ENCODE assay signal across 9 mouse cellular contexts in genomic region chr4:62889708-62890107, GRCm38 (mm10).
DNase-seq lines count a peak whose midpoint lies in the region; ATAC-seq and TF ChIP-seq lines count a peak whose summit lies in the region.
"Had no signal": no experiment of that assay in that cellular context is flagged by ENCODE, and none has a peak within 500 bp of the region (broad histone marks: within the 10 kb centered on the region; RNA-seq: fewer than 3 reads in every experiment).

No protein-coding gene starts in this region.

- no peak overlapping the region for H3K4me2 ChIP-seq in liver, postnatal 0 days (ENCODE audit: low read depth, low read length)
- H3K4me2 ChIP-seq: limb, embryonic 15.5 days had no signal

- H3K27me3 ChIP-seq in C2C12 (ENCODE audit: control insufficient read depth, insufficient read depth, insufficient read length) = peaks cover 25% of the 10 kb centered on the region
- 0 out of 2 replicates have a peak, but pooled peaks cover 2% of the 10 kb centered on the region for H3K27me3 ChIP-seq in liver, postnatal 0 days (ENCODE audit: insufficient read depth, low read length)

- intact Hi-C loops in heart, postnatal 25 days (cut with DNase I) = loop anchor here (1.0 to 5.0 kb wide), 2 partner anchors 78 to 230 kb away; partner anchors contain the start of gene Zfp618
- intact Hi-C loops in left cerebral cortex, postnatal 14 days (cut with DNase I) = loop anchor here (2.0 kb wide), 1 partner anchor 229 kb away; no protein-coding TSS in a partner anchor

- DNase-seq in heart, adult 11 months = peak; percentile 80
- no peak for DNase-seq in heart, postnatal 25 days (ENCODE audit: low spot score)
- peak; percentile 37 for DNase-seq in liver, postnatal 0 days
- peak; percentile 55 for DNase-seq in retina, postnatal 1 day
- no peak for DNase-seq in left cerebral cortex, postnatal 14 days (ENCODE audit: low spot score in 2 of 2)

- TF ChIP-seq POLR2A in bone marrow, adult 2 months (IDR thresholded peaks at IDR 0.05; ENCODE audit: borderline replicate concordance, control insufficient read depth, low read depth, low read length) = no peak

- H3ac ChIP-seq in C2C12 (ENCODE audit: control insufficient read depth, insufficient read length, low read depth) = no peak overlapping the region

- no peak overlapping the region for H3K4me3 ChIP-seq in C2C12 (ENCODE audit: insufficient read depth, poor library complexity, severe bottlenecking)
- H3K4me3 ChIP-seq in bone marrow, adult 2 months (replicated peaks; ENCODE audit: control insufficient read depth, low read depth, low read length) = no peak overlapping the region
- H3K4me3 ChIP-seq in liver, postnatal 0 days (ENCODE audit: low read depth, low read length) = no peak overlapping the region
- H3K4me3 ChIP-seq: limb, embryonic 15.5 days had no signal

- no peaks in the 10 kb centered on the region for H3K9me3 ChIP-seq in liver, postnatal 0 days (ENCODE audit: low read length)
- H3K9me3 ChIP-seq: limb, embryonic 15.5 days had no signal

- no peaks in the 10 kb centered on the region for H3K36me3 ChIP-seq in C2C12 (ENCODE audit: control insufficient read depth, insufficient read depth)
- H3K36me3 ChIP-seq in liver, postnatal 0 days (replicated peaks; ENCODE audit: insufficient read depth, low read length) = no peaks in the 10 kb centered on the region
- H3K36me3 ChIP-seq: limb, embryonic 15.5 days had no signal

- no peak for TF ChIP-seq EP300 in liver, postnatal 0 days (IDR thresholded peaks at IDR 0.05; ENCODE audit: low read depth)

- TF ChIP-seq CTCF in C2C12 (IDR thresholded peaks at IDR 0.05; ENCODE audit: control insufficient read depth, insufficient read depth, insufficient read length) = peak; percentile 30
- peak; percentile 68 for TF ChIP-seq CTCF in bone marrow, adult 2 months (IDR thresholded peaks at IDR 0.05; ENCODE audit: control insufficient read depth, insufficient read depth, low read length)
- TF ChIP-seq CTCF in liver, postnatal 0 days (IDR thresholded peaks at IDR 0.05; ENCODE audit: low read depth) = peak; percentile 83

- no peaks in the 10 kb centered on the region for H3K79me2 ChIP-seq in C2C12 (ENCODE audit: control insufficient read depth, insufficient read depth)

- no peak overlapping the region for H3K27ac ChIP-seq in bone marrow, adult 2 months (ENCODE audit: control insufficient read depth, insufficient read depth, low read depth, low read length, poor library complexity)
- no peak overlapping the region for H3K27ac ChIP-seq in liver, postnatal 0 days (ENCODE audit: low read depth)
- H3K27ac ChIP-seq: limb, embryonic 15.5 days had no signal

- 41% methylated on average over 4 of the region's 4 CpGs for WGBS in bone marrow, adult 2 months
- 46% methylated on average over 4 of the region's 4 CpGs for WGBS in liver, postnatal 0 days (ENCODE audit: insufficient replicate concordance)

- no peak overlapping the region for H3K9ac ChIP-seq in liver, postnatal 0 days (replicated peaks)
- H3K9ac ChIP-seq: limb, embryonic 15.5 days had no signal

- no peaks in the 10 kb centered on the region for H3K79me3 ChIP-seq in C2C12 (ENCODE audit: low read depth)

- no peaks in the 10 kb centered on the region; the same call in 1 of the 2 replicates for H3K4me1 ChIP-seq in bone marrow, adult 2 months (ENCODE audit: control insufficient read depth, insufficient read depth, low read length)
- H3K4me1 ChIP-seq in liver, postnatal 0 days (ENCODE audit: insufficient read depth) = no peaks in the 10 kb centered on the region

- 0 out of 2 replicates have a peak, but pooled peaks have one; percentile 38 for ATAC-seq in granulocyte monocyte progenitor cell, adult 5-6 weeks (replicated peaks; ENCODE audit: poor library complexity, severe bottlenecking)
- ATAC-seq in liver, postnatal 0 days = no peak

TF ChIP-seq in C2C12, 6 proteins besides CTCF, POLR2A, EP300 and RAD21:
- TF ChIP-seq USF1 (IDR thresholded peaks at IDR 0.05; ENCODE audit: low read depth) = no peak

Comparison
In these comparisons a context has a peak if more than half of its experiments do, and no peak if none do; other contexts are left out.
1. DNase-seq: peak in heart, adult 11 months (single experiment), liver, postnatal 0 days (single experiment) and retina, postnatal 1 day (single experiment); none in heart, postnatal 25 days (single experiment) and left cerebral cortex, postnatal 14 days (0 of 2).
2. CTCF ChIP-seq: peak in every context shown above with its lines; median percentile 83 in liver, postnatal 0 days; 68 in bone marrow, adult 2 months; 30 in C2C12.